Mouse (Mus musculus): ENCODE results near the gene Tnni3k. TPM values are rescaled to one million over a fixed set of nuclear protein-coding genes. Genes with fewer than 3 reads are reported as not detected.

The Tnni3k gene
- total and polyA plus RNA-seq, 3 experiments = 0.11 TPM; not detected in 2

DNA sequence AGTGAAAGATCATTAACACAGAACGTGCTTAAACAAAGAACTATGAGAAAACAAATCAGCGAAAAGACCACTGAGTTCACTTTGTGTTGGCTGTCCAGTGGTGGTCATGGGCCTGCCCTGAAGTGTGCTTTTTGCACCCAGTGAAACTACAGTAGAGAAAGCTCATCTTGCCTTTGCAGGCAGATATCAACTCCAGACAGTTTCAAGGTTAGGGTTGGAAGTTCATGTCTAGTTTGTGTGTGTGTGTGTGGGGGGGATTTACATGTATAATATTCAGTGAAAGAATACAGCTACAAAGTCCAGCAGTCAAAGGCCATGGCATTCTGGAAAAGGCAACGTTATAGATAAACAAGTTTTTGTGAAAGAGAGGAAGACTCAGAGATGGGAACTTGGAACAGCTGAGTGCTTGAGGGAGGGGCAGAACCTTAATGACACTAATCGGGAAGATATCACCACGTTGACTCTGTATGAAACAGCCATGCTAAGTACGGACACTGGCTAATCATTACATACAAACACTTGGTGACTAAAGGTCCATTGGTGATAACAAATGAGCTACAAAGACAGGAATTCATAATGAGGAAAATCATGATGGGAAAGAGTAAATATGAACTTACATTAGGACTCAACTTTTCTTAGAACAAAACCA lies 3.7 kb upstream of the Tnni3k start:
- TF ChIP-seq CTCF (IDR thresholded peaks at IDR 0.05; ENCODE audit: low read depth, low read length) (no peak), TAL1 (conservative IDR thresholded peaks at IDR 0.05; ENCODE audit: low read depth, low read length) (no peak)
- Histone ChIP-seq H3K9me3 (replicated peaks) (no peaks in the 10 kb centered on the region), H3K4me3 (ENCODE audit: low read depth, low read length) (no peak overlapping the region), H3K27me3 (ENCODE audit: insufficient read depth, low read length) (no peaks in the 10 kb centered on the region), H3K4me1 (ENCODE audit: insufficient read depth, low read depth, low read length) (no peaks in the 10 kb centered on the region), H3K36me3 (replicated peaks) (no peaks in the 10 kb centered on the region)
- no peak for ATAC-seq (ENCODE audit: extremely low read depth, insufficient number of reproducible peaks, low FRiP score, poor library complexity, severe bottlenecking)
- DNase-seq (ENCODE audit: low spot score) = no peak

GRCm38 (mm10) chr3:155057566-155057965 lies 2.4 kb upstream of the Tnni3k start:
- TF ChIP-seq TAL1 (conservative IDR thresholded peaks at IDR 0.05; ENCODE audit: low read depth, low read length) (no peak), CTCF (IDR thresholded peaks at IDR 0.05; ENCODE audit: low read depth, low read length) (no peak), GATA1 (IDR thresholded peaks at IDR 0.05; ENCODE audit: borderline replicate concordance, low read length) (no peak), POLR2AphosphoS5 (IDR thresholded peaks at IDR 0.05; ENCODE audit: insufficient replicate concordance, low read depth, low read length) (no peak), GATA2 (IDR thresholded peaks at IDR 0.05; ENCODE audit: borderline replicate concordance, low read depth, low read length) (no peak)
- H3K36me3 ChIP-seq (replicated peaks) = no peaks in the 10 kb centered on the region
- no peaks in the 10 kb centered on the region for H3K9me3 ChIP-seq (replicated peaks)
- H3K4me1 ChIP-seq (ENCODE audit: insufficient read depth, low read depth, low read length) = no peaks in the 10 kb centered on the region
- ATAC-seq (ENCODE audit: extremely low read depth, insufficient number of reproducible peaks, low FRiP score, poor library complexity, severe bottlenecking) = no peak
- H3K4me3 ChIP-seq (ENCODE audit: low read depth, low read length) = no peak overlapping the region
- DNase-seq (ENCODE audit: low spot score) = no peak
- no peaks in the 10 kb centered on the region for H3K27me3 ChIP-seq (ENCODE audit: insufficient read depth, low read length)

DNA sequence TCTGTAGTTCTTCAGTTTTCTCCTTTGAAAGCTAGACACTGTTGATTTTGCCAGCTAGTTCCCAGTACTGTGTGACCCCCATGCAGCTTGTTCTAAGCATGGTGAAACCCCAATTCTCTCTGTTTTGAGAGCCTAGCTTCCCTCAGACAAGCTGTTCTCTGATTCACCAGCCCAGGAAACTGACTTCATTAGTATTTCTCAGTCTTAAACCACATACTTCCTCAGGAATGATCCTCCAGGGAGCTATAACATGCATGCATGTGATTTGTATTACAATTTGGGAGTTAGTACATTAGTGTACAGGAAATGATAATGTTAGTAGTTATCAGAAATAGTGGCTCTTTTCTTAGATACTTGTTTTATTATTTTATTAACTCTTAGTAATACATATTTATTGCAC lies 1.4 kb upstream of the Tnni3k start:
- Histone ChIP-seq H3K36me3 (replicated peaks) (no peaks in the 10 kb centered on the region), H3K9me3 (replicated peaks) (no peaks in the 10 kb centered on the region), H3K4me3 (ENCODE audit: low read depth, low read length) (no peak overlapping the region), H3K27me3 (ENCODE audit: insufficient read depth, low read length) (no peaks in the 10 kb centered on the region), H3K4me1 (ENCODE audit: insufficient read depth, low read depth, low read length) (no peaks in the 10 kb centered on the region)
- ATAC-seq (ENCODE audit: extremely low read depth, insufficient number of reproducible peaks, low FRiP score, poor library complexity, severe bottlenecking) (no peak), DNase-seq (ENCODE audit: low spot score) (no peak)
- no peak for TF ChIP-seq GATA2 (IDR thresholded peaks at IDR 0.05; ENCODE audit: borderline replicate concordance, low read depth, low read length)
- TF ChIP-seq CTCF (IDR thresholded peaks at IDR 0.05; ENCODE audit: low read depth, low read length) = no peak
- no peak for TF ChIP-seq TAL1 (conservative IDR thresholded peaks at IDR 0.05; ENCODE audit: low read depth, low read length)
- TF ChIP-seq GATA1 (IDR thresholded peaks at IDR 0.05; ENCODE audit: borderline replicate concordance, low read length) = no peak
- TF ChIP-seq POLR2AphosphoS5 (IDR thresholded peaks at IDR 0.05; ENCODE audit: insufficient replicate concordance, low read depth, low read length) = no peak

DNA sequence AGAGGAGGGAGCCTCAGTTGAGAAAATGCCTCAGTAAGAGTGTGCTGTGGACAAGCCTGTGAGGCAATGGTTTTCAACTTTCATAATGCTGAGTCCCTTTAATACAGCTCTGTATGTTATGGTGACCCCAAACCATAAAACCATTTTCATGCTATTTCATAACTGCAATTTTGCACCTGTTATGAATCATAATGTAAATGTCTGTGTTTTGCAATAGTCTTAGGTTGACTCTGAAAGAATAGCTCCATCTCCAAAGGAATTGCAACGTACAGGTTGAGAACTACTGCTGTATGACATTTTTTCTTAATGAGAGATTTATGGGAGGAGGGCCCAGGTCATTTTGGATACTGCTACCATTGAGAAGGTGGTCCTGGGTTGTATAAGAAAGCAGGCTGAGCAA lies 2.0 kb downstream of the Tnni3k start:
- no peaks in the 10 kb centered on the region for H3K4me1 ChIP-seq (ENCODE audit: insufficient read depth, low read depth, low read length)
- peaks cover 2% of the 10 kb centered on the region; the same call in 1 of the 2 replicates for H3K9me3 ChIP-seq (replicated peaks)
- no peak for ATAC-seq (ENCODE audit: extremely low read depth, insufficient number of reproducible peaks, low FRiP score, poor library complexity, severe bottlenecking)
- H3K27me3 ChIP-seq (ENCODE audit: insufficient read depth, low read length) = no peaks in the 10 kb centered on the region
- no peak for TF ChIP-seq GATA1 (IDR thresholded peaks at IDR 0.05; ENCODE audit: borderline replicate concordance, low read length)
- no peak for TF ChIP-seq GATA2 (IDR thresholded peaks at IDR 0.05; ENCODE audit: borderline replicate concordance, low read depth, low read length)
- TF ChIP-seq POLR2AphosphoS5 (IDR thresholded peaks at IDR 0.05; ENCODE audit: insufficient replicate concordance, low read depth, low read length) = no peak
- no peak for TF ChIP-seq CTCF (IDR thresholded peaks at IDR 0.05; ENCODE audit: low read depth, low read length)
- no peak for TF ChIP-seq TAL1 (conservative IDR thresholded peaks at IDR 0.05; ENCODE audit: low read depth, low read length)
- no peak overlapping the region for H3K4me3 ChIP-seq (ENCODE audit: low read depth, low read length)
- H3K36me3 ChIP-seq (replicated peaks) = no peaks in the 10 kb centered on the region
- DNase-seq (ENCODE audit: low spot score) = no peak

DNA sequence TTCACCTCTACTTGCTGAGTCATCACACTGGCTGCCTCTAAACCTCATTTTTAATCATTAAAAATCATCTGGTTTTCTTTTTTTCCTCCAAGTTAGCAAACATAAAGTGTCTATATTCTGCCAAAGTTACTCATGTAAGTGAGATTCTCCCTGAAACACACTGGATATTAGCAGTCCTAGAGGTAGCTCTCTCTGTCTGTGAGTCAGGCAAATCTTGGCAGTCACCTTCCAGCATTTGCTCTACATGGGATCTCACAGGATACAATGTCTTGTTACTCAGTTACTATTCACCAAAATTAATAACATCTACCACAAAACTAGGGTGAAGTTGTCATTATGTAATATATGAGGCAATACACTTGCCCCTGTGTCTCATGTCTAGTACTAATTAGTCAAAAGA lies 3.2 kb downstream of the Tnni3k start:
- no peak for TF ChIP-seq CTCF (IDR thresholded peaks at IDR 0.05; ENCODE audit: low read depth, low read length)
- TF ChIP-seq TAL1 (conservative IDR thresholded peaks at IDR 0.05; ENCODE audit: low read depth, low read length) = no peak
- no peak for TF ChIP-seq POLR2AphosphoS5 (IDR thresholded peaks at IDR 0.05; ENCODE audit: insufficient replicate concordance, low read depth, low read length)
- no peak for TF ChIP-seq GATA2 (IDR thresholded peaks at IDR 0.05; ENCODE audit: borderline replicate concordance, low read depth, low read length)
- TF ChIP-seq GATA1 (IDR thresholded peaks at IDR 0.05; ENCODE audit: borderline replicate concordance, low read length) = no peak
- Histone ChIP-seq H3K4me3 (ENCODE audit: low read depth, low read length) (no peak overlapping the region), H3K9me3 (replicated peaks) (peaks cover 2% of the 10 kb centered on the region; the same call in 1 of the 2 replicates), H3K4me1 (ENCODE audit: insufficient read depth, low read depth, low read length) (no peaks in the 10 kb centered on the region), H3K27me3 (ENCODE audit: insufficient read depth, low read length) (no peaks in the 10 kb centered on the region), H3K36me3 (replicated peaks) (no peaks in the 10 kb centered on the region)
- ATAC-seq (ENCODE audit: extremely low read depth, insufficient number of reproducible peaks, low FRiP score, poor library complexity, severe bottlenecking) = no peak
- no peak for DNase-seq (ENCODE audit: low spot score)

DNA sequence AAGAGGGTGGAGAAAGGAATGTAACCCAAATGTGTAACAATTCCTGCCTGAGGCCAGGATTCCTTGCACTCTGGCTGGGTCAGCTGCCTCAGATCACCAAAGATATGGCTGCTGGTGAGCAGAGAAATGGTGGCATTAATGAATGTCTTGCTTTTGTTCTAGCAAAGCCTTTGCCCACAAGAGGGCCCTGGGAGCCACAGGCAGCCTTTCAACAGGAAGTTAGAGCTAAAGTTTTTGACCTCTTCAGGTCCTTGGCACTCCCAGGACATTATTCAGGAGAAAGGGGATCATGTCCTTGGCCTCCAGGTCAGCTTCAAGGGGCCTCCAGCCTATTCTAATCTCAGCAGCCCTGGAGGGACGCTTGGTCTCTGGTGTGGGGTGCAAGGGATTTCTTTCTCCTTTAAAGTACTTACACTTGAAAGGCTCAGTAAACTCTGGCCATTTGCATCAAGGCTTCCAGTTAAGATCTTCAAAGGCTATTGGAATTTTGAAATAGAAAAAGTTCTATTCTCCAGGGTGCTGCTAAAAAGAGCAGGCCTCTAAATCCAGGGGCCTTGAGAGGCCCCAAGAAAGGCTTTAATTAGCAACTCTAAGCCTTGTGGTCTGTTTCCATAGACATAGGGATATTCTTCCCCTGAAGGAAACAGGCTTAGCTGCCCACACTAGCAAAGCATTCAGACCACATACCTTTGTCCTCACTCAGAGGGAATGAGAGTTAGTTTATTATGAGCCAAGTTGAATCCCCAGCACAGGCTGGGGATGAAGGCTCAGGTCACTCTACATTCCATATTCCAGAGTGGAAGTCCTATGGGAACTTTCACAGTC lies 16.0 kb downstream of the Tnni3k start:
- Histone ChIP-seq H3K9me3 (replicated peaks) (peaks cover 25% of the 10 kb centered on the region), H3K27me3 (ENCODE audit: insufficient read depth, low read length) (no peaks in the 10 kb centered on the region), H3K36me3 (replicated peaks) (no peaks in the 10 kb centered on the region), H3K4me1 (ENCODE audit: insufficient read depth, low read depth, low read length) (no peaks in the 10 kb centered on the region), H3K4me3 (ENCODE audit: low read depth, low read length) (no peak overlapping the region)
- no peak for TF ChIP-seq GATA1 (IDR thresholded peaks at IDR 0.05; ENCODE audit: borderline replicate concordance, low read length)
- no peak for TF ChIP-seq TAL1 (conservative IDR thresholded peaks at IDR 0.05; ENCODE audit: low read depth, low read length)
- TF ChIP-seq GATA2 (IDR thresholded peaks at IDR 0.05; ENCODE audit: borderline replicate concordance, low read depth, low read length) = no peak
- no peak for TF ChIP-seq POLR2AphosphoS5 (IDR thresholded peaks at IDR 0.05; ENCODE audit: insufficient replicate concordance, low read depth, low read length)
- no peak for TF ChIP-seq CTCF (IDR thresholded peaks at IDR 0.05; ENCODE audit: low read depth, low read length)
- ATAC-seq (ENCODE audit: extremely low read depth, insufficient number of reproducible peaks, low FRiP score, poor library complexity, severe bottlenecking) (no peak), DNase-seq (ENCODE audit: low spot score) (no peak)

Data from G1E (cell line).